Mouse (Mus musculus) kidney, embryonic 15.5 days (tissue): ENCODE data around the gene Rpl13a. TPM values are rescaled to one million over a fixed set of nuclear protein-coding genes. Genes with fewer than 3 reads are reported as not detected.
"Not testable (repeated sequence)": the region's sequence is repeated elsewhere in the genome, so short reads cannot be mapped to it uniquely, and the experiment has no call there.

ENCODE experiments used
- ATAC-seq: fragments of 200-750 bp; cut with Nextera tagmentation; replicated peaks from 2 replicates; pipeline ENCODE4 v1.8.0; 2017; ENCODE audit warnings: moderate TSS enrichment; ENCODE audit not compliant: low FRiP score
- H3K27ac ChIP-seq: fragments of 300-500 bp; sonication (generic); 2 replicates; pipeline ENCODE4 v1.5.1; 2015; ENCODE audit warnings: mild to moderate bottlenecking, inconsistent platforms
- H3K27me3 ChIP-seq: fragments of 300-500 bp; sonication (generic); 2 replicates; pipeline ENCODE4 v1.6.1; 2015; ENCODE audit warnings: inconsistent platforms
- H3K36me3 ChIP-seq: fragments of 300-500 bp; sonication (generic); 2 replicates; pipeline ENCODE4 v1.6.1; 2015; ENCODE audit warnings: inconsistent platforms
- H3K4me1 ChIP-seq: fragments of 300-500 bp; sonication (generic); 2 replicates; pipeline ENCODE4 v1.6.1; 2015; ENCODE audit warnings: inconsistent platforms
- H3K4me2 ChIP-seq: fragments of 300-500 bp; sonication (generic); 2 replicates; pipeline ENCODE4 v1.6.1; 2015; ENCODE audit warnings: moderate library complexity, mild to moderate bottlenecking, inconsistent platforms
- H3K4me3 ChIP-seq: fragments of 300-500 bp; sonication (generic); replicated peaks from 2 replicates; pipeline ENCODE4 v1.5.1; 2015; ENCODE audit warnings: mild to moderate bottlenecking, inconsistent platforms
- H3K9ac ChIP-seq: fragments of 300-500 bp; sonication (generic); 2 replicates; pipeline ENCODE4 v1.6.1; 2015; ENCODE audit warnings: mild to moderate bottlenecking, inconsistent platforms
- H3K9me3 ChIP-seq: fragments of 300-500 bp; sonication (generic); replicated peaks from 2 replicates; pipeline ENCODE4 v1.6.1; 2016; ENCODE audit warnings: inconsistent platforms
- WGBS: fragments of 180-500 bp; shearing (Covaris S2); methylation state at CpG from one replicate; pipeline ENCODE4 v1.1.7; 2015; ENCODE audit warnings: mixed read lengths; 5-methylcytosine and 5-hydroxymethylcytosine counted together
- polyA plus RNA-seq: library from polyadenylated mRNA; unstranded; fragments of >200 nt; fragmentation: Nextera tagmentation; extraction: Ambion mirVana; gene quantifications from 2 replicates; pipeline ENCODE4 v1.2.1, GENCODE M21; 2015

Gene Rpl13a
- polyA plus RNA-seq, result 1,248 and 1,360 TPM in 2 replicates

- no peaks in the 10 kb centered on the region for H3K9me3 ChIP-seq
- peak; percentile 94 for ATAC-seq
- peaks cover 39% of the 10 kb centered on the region for H3K4me1 ChIP-seq
- peaks cover 29% of the 10 kb centered on the region for H3K36me3 ChIP-seq
- peak within 1 kb of the TSS; percentile 90 for H3K4me3 ChIP-seq
- WGBS, result under 1% methylated on average over 48 of the region's 48 CpGs
- peak within 1 kb of the TSS; percentile 94 for H3K27ac ChIP-seq
- H3K27me3 ChIP-seq, result no peaks in the 10 kb centered on the region
- H3K4me2 ChIP-seq, result peak within 1 kb of the TSS; percentile 69
- peak within 1 kb of the TSS; percentile 99 for H3K9ac ChIP-seq
These were observed at the start of gene Rpl13a for GRCm38 (mm10) chr7:45128624-45129246. Rpl13a (minus strand) TSS chr7:45128761.

- no peak for ATAC-seq
- WGBS, result 3% methylated on average over 31 of the region's 31 CpGs
- Histone ChIP-seq H3K36me3 (no peaks in the 10 kb centered on the region), H3K27ac (no peak overlapping the region), H3K4me2 (peak overlapping the region; percentile 49), H3K9ac (no peak overlapping the region), H3K4me1 (peaks cover 28% of the 10 kb centered on the region), H3K4me3 (peak overlapping the region; percentile 25), H3K9me3 (no peaks in the 10 kb centered on the region), H3K27me3 (peaks cover 94% of the 10 kb centered on the region)
These were observed 47.8 kb upstream of the Rpl13a start for GRCm38 (mm10) chr7:45176356-45176755.

- Histone ChIP-seq H3K27ac (no peak overlapping the region), H3K27me3 (peaks cover 94% of the 10 kb centered on the region), H3K9ac (no peak overlapping the region), H3K4me1 (peaks cover 24% of the 10 kb centered on the region), H3K4me3 (peak overlapping the region; percentile 25), H3K4me2 (peak overlapping the region; percentile 49), H3K9me3 (no peaks in the 10 kb centered on the region), H3K36me3 (no peaks in the 10 kb centered on the region)
- no peak for ATAC-seq
- WGBS, result 3% methylated on average over 23 of the region's 23 CpGs
These were observed 47.4 kb upstream of the Rpl13a start for GRCm38 (mm10) chr7:45175929-45176328.

GRCm38 (mm10) chr7:45175398-45175797 is 46.8 kb upstream of the Rpl13a start:
- H3K27ac ChIP-seq, result no peak overlapping the region
- no peak for ATAC-seq
- peaks cover under 1% of the 10 kb centered on the region; the same call in 1 of the 2 replicates for H3K9me3 ChIP-seq
- no peaks in the 10 kb centered on the region for H3K36me3 ChIP-seq
- H3K4me2 ChIP-seq, result 0 out of 2 replicates have a peak overlapping the region, but pooled peaks have one; percentile 50
- no peak overlapping the region for H3K9ac ChIP-seq
- 2% methylated on average over 13 of the region's 13 CpGs for WGBS
- peak overlapping the region; percentile 22; the same call in 1 of the 2 replicates for H3K4me3 ChIP-seq
- peaks cover 23% of the 10 kb centered on the region for H3K4me1 ChIP-seq
- peaks cover 94% of the 10 kb centered on the region for H3K27me3 ChIP-seq

- no peak; the same call in 1 of the 2 replicates for ATAC-seq
- peak overlapping the region; percentile 50 for H3K4me2 ChIP-seq
These were observed 46.2 kb upstream of the Rpl13a start for GRCm38 (mm10) chr7:45174567-45175280.

GRCm38 (mm10) chr7:45173772-45174171 is 45.2 kb upstream of the Rpl13a start:
- WGBS, result 59% methylated on average over 1 of the region's 1 CpGs
- Histone ChIP-seq H3K4me1 (peaks cover 25% of the 10 kb centered on the region), H3K9me3 (peaks cover 17% of the 10 kb centered on the region), H3K27me3 (peaks cover 94% of the 10 kb centered on the region)
- not testable (repeated sequence) for H3K4me3 ChIP-seq, ATAC-seq, H3K36me3 ChIP-seq, H3K4me2 ChIP-seq, H3K9ac ChIP-seq, H3K27ac ChIP-seq

More at GRCm38 (mm10) chr7:45174567-45175280, 46.2 kb upstream of the Rpl13a start:
- 3% methylated on average over 29 of the region's 29 CpGs for WGBS
- H3K9me3 ChIP-seq, result peaks cover 7% of the 10 kb centered on the region; the same call in 1 of the 2 replicates
- no peak overlapping the region for H3K27ac ChIP-seq
- H3K4me3 ChIP-seq, result peak overlapping the region; percentile 22
- H3K27me3 ChIP-seq, result peaks cover 94% of the 10 kb centered on the region
- H3K4me1 ChIP-seq, result peaks cover 23% of the 10 kb centered on the region
- no peak overlapping the region for H3K9ac ChIP-seq
- H3K36me3 ChIP-seq, result no peaks in the 10 kb centered on the region

GRCm38 (mm10) chr7:45172974-45173373 is 44.4 kb upstream of the Rpl13a start:
- H3K27ac ChIP-seq, result no peak overlapping the region
- no peaks in the 10 kb centered on the region for H3K36me3 ChIP-seq
- H3K9ac ChIP-seq, result no peak overlapping the region
- H3K4me3 ChIP-seq, result no peak overlapping the region
- ATAC-seq, result no peak
- peaks cover 94% of the 10 kb centered on the region for H3K27me3 ChIP-seq
- 62% methylated on average over 7 of the region's 7 CpGs for WGBS
- peaks cover 17% of the 10 kb centered on the region for H3K9me3 ChIP-seq
- no peak overlapping the region for H3K4me2 ChIP-seq
- peaks cover 31% of the 10 kb centered on the region for H3K4me1 ChIP-seq

- H3K4me1 ChIP-seq, result peaks cover 12% of the 10 kb centered on the region; the same call in 1 of the 2 replicates
- H3K9me3 ChIP-seq, result peaks cover 17% of the 10 kb centered on the region
- no peak overlapping the region for H3K4me3 ChIP-seq
- 93% methylated on average over 3 of the region's 3 CpGs for whole genome bisulfite sequencing
- H3K27ac ChIP-seq, result no peak overlapping the region
- H3K4me2 ChIP-seq, result no peak overlapping the region
- no peak for ATAC-seq
- peaks cover 94% of the 10 kb centered on the region for H3K27me3 ChIP-seq
- no peak overlapping the region for H3K9ac ChIP-seq
- H3K36me3 ChIP-seq, result no peaks in the 10 kb centered on the region
These were observed 40.9 kb upstream of the Rpl13a start for GRCm38 (mm10) chr7:45169495-45169894.

- Histone ChIP-seq H3K4me1 (peaks cover 17% of the 10 kb centered on the region), H3K4me2 (no peak overlapping the region), H3K27ac (no peak overlapping the region), H3K9me3 (peaks cover 17% of the 10 kb centered on the region), H3K4me3 (no peak overlapping the region; the same call in 1 of the 2 replicates), H3K36me3 (no peaks in the 10 kb centered on the region), H3K27me3 (peaks cover 95% of the 10 kb centered on the region), H3K9ac (no peak overlapping the region)
- 3% methylated on average over 24 of the region's 24 CpGs for WGBS
- ATAC-seq, result no peak; the same call in 1 of the 2 replicates
These were observed 40.1 kb upstream of the Rpl13a start for GRCm38 (mm10) chr7:45168656-45169055.

- 5% methylated on average over 19 of the region's 19 CpGs for WGBS
- H3K36me3 ChIP-seq, result no peaks in the 10 kb centered on the region
- no peak for ATAC-seq
- H3K9ac ChIP-seq, result no peak overlapping the region
- H3K4me3 ChIP-seq, result no peak overlapping the region
- H3K9me3 ChIP-seq, result peaks cover 17% of the 10 kb centered on the region
- H3K27me3 ChIP-seq, result peaks cover 98% of the 10 kb centered on the region
- no peak overlapping the region for H3K27ac ChIP-seq
- H3K4me1 ChIP-seq, result peaks cover 19% of the 10 kb centered on the region
- no peak overlapping the region for H3K4me2 ChIP-seq
These were observed 39.3 kb upstream of the Rpl13a start for GRCm38 (mm10) chr7:45167761-45168445.

- H3K27ac ChIP-seq, result no peak overlapping the region
- H3K9me3 ChIP-seq, result peaks cover 17% of the 10 kb centered on the region
- H3K4me3 ChIP-seq, result no peak overlapping the region
- peaks cover 25% of the 10 kb centered on the region for H3K4me1 ChIP-seq
- 22% methylated on average over 10 of the region's 10 CpGs for WGBS
- no peak overlapping the region for H3K9ac ChIP-seq
- no peak for ATAC-seq
- H3K4me2 ChIP-seq, result no peak overlapping the region
- no peaks in the 10 kb centered on the region for H3K36me3 ChIP-seq
- H3K27me3 ChIP-seq, result peaks cover 97% of the 10 kb centered on the region
These were observed 38.4 kb upstream of the Rpl13a start for GRCm38 (mm10) chr7:45166950-45167401.
